In the genomic region with DNA sequence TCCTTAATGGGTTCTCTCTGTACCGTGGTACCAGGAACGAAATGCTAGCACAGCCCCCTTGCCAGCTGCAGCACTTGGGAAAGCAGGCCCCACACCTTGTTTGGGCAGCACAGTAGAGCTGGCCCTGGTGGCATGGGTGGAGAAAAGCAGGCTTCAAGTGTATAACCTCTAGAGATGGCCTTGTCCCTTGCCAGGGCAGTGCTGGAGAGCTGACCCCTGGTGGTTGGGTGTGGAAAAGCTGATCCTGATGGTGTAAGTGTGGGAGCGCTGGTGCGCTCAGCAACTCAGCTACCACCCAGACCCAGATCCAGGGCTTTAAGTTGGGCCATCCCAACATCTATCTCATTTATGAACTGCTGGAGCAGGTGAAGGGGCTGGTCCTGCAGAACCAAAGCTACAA, we compare ENCODE assay signal across 8 mouse cellular contexts.
DNase-seq lines count a peak whose midpoint lies in the region; ATAC-seq and TF ChIP-seq lines count a peak whose summit lies in the region.

No protein-coding gene starts in this region.

- H3K9me3 ChIP-seq in forebrain, postnatal 0 days (ENCODE audit: low read length): no peaks in the 10 kb centered on the region
- no peaks in the 10 kb centered on the region for H3K9me3 ChIP-seq in forebrain, embryonic 13.5 days (replicated peaks)
- H3K9me3 ChIP-seq in liver, embryonic 11.5 days (ENCODE audit: control insufficient read depth, low read length): no peaks in the 10 kb centered on the region
- H3K9me3 ChIP-seq in hindbrain, embryonic 16.5 days (ENCODE audit: control insufficient read depth, low read length): no peaks in the 10 kb centered on the region

- H3K4me3 ChIP-seq in forebrain, postnatal 0 days (ENCODE audit: low read depth, low read length): no peak overlapping the region
- H3K4me3 ChIP-seq in forebrain, embryonic 13.5 days: no peak overlapping the region
- H3K4me3 ChIP-seq in spleen, adult 2 months (ENCODE audit: extremely low read depth, insufficient read depth, insufficient read length): no peak overlapping the region
- no peak overlapping the region for H3K4me3 ChIP-seq in liver, embryonic 11.5 days (ENCODE audit: low read depth, low read length)
- no peak overlapping the region for H3K4me3 ChIP-seq in hindbrain, embryonic 16.5 days (ENCODE audit: low read length)

- TF ChIP-seq POLR2A in spleen, adult 2 months (IDR thresholded peaks at IDR 0.05; ENCODE audit: low read depth, low read length): no peak

- no peaks in the 10 kb centered on the region for H3K27me3 ChIP-seq in forebrain, postnatal 0 days (ENCODE audit: insufficient read depth, low read length)
- no peaks in the 10 kb centered on the region for H3K27me3 ChIP-seq in forebrain, embryonic 13.5 days
- H3K27me3 ChIP-seq in spleen, adult 2 months (ENCODE audit: control insufficient read depth, insufficient read depth, low read length): no peaks in the 10 kb centered on the region
- no peaks in the 10 kb centered on the region for H3K27me3 ChIP-seq in liver, embryonic 11.5 days (replicated peaks; ENCODE audit: control insufficient read depth, insufficient read depth, low read length)
- H3K27me3 ChIP-seq in hindbrain, embryonic 16.5 days (replicated peaks; ENCODE audit: control insufficient read depth, insufficient read depth, low read length): no peaks in the 10 kb centered on the region

- no peak overlapping the region for H3K27ac ChIP-seq in forebrain, postnatal 0 days (ENCODE audit: low read depth, low read length)
- no peak overlapping the region for H3K27ac ChIP-seq in forebrain, embryonic 13.5 days
- no peak overlapping the region for H3K27ac ChIP-seq in spleen, adult 2 months (ENCODE audit: insufficient read depth, low read length)
- no peak overlapping the region for H3K27ac ChIP-seq in liver, embryonic 11.5 days (ENCODE audit: low read depth, low read length)
- H3K27ac ChIP-seq in hindbrain, embryonic 16.5 days (ENCODE audit: low read depth, low read length): no peak overlapping the region

- peaks cover 11% of the 10 kb centered on the region for H3K4me1 ChIP-seq in forebrain, postnatal 0 days (ENCODE audit: insufficient read depth)
- peaks cover 17% of the 10 kb centered on the region for H3K4me1 ChIP-seq in forebrain, embryonic 13.5 days
- H3K4me1 ChIP-seq in spleen, adult 2 months (ENCODE audit: control insufficient read depth, insufficient read depth, insufficient read length): no peaks in the 10 kb centered on the region
- no peaks in the 10 kb centered on the region for H3K4me1 ChIP-seq in liver, embryonic 11.5 days (replicated peaks; ENCODE audit: control insufficient read depth, insufficient read depth, low read length)
- peaks cover 12% of the 10 kb centered on the region for H3K4me1 ChIP-seq in hindbrain, embryonic 16.5 days (ENCODE audit: control insufficient read depth, insufficient read depth, low read depth, low read length)

- ATAC-seq in forebrain, postnatal 0 days: no peak
- no peak for ATAC-seq in forebrain, embryonic 13.5 days
- ATAC-seq in liver, embryonic 11.5 days (replicated peaks; ENCODE audit: low FRiP score): peak; percentile 53; the same call in 1 of the 2 replicates
- no peak for ATAC-seq in hindbrain, embryonic 16.5 days

- peak; percentile 44 for TF ChIP-seq CTCF in forebrain, postnatal 0 days (IDR thresholded peaks at IDR 0.05; ENCODE audit: low read depth)
- peak; percentile 28; the same call in 1 of the 2 replicates for TF ChIP-seq CTCF in spleen, adult 2 months (IDR thresholded peaks at IDR 0.05; ENCODE audit: extremely low read depth, insufficient read depth, insufficient read length, insufficient replicate concordance)

- H3K4me2 ChIP-seq in forebrain, postnatal 0 days (ENCODE audit: low read depth): no peak overlapping the region
- H3K4me2 ChIP-seq in forebrain, embryonic 13.5 days: no peak overlapping the region
- H3K4me2 ChIP-seq in liver, embryonic 11.5 days: no peak overlapping the region
- H3K4me2 ChIP-seq in hindbrain, embryonic 16.5 days (ENCODE audit: low read length): no peak overlapping the region

- no peak overlapping the region for H3K9ac ChIP-seq in forebrain, postnatal 0 days
- no peak overlapping the region for H3K9ac ChIP-seq in forebrain, embryonic 13.5 days
- H3K9ac ChIP-seq in liver, embryonic 11.5 days (ENCODE audit: low read depth, low read length): no peak overlapping the region
- H3K9ac ChIP-seq in hindbrain, embryonic 16.5 days (ENCODE audit: low read depth, low read length): no peak overlapping the region

- no peak for DNase-seq in forebrain, postnatal 0 days
- DNase-seq in spleen, adult 2 months (ENCODE audit: low read depth in 1 of 2, low spot score in 2 of 2): no peak
- DNase-seq in spleen, postnatal 14 days (ENCODE audit: low spot score in 2 of 2): no peak
- no peak for DNase-seq in liver, embryonic 11.5 days (ENCODE audit: low spot score)
- peak; percentile 25 for DNase-seq in thymus, postnatal 4 days
- no peak for DNase-seq in Muller cell, postnatal 12 days (ENCODE audit: inconsistent ontology term)

- 95% methylated on average over 4 of the region's 4 CpGs for WGBS in forebrain, postnatal 0 days
- 90% methylated on average over 4 of the region's 4 CpGs for WGBS in forebrain, embryonic 13.5 days
- 92% methylated on average over 4 of the region's 4 CpGs for WGBS in spleen, adult 2 months
- WGBS in liver, embryonic 11.5 days: 82% methylated on average over 4 of the region's 4 CpGs
- 93% methylated on average over 4 of the region's 4 CpGs for WGBS in hindbrain, embryonic 16.5 days

- H3K36me3 ChIP-seq in forebrain, postnatal 0 days (ENCODE audit: insufficient read depth): no peaks in the 10 kb centered on the region
- no peaks in the 10 kb centered on the region for H3K36me3 ChIP-seq in forebrain, embryonic 13.5 days (ENCODE audit: poor library complexity, severe bottlenecking)
- no peaks in the 10 kb centered on the region for H3K36me3 ChIP-seq in spleen, adult 2 months (ENCODE audit: control insufficient read depth, insufficient read depth, low read length)
- H3K36me3 ChIP-seq in liver, embryonic 11.5 days (ENCODE audit: control insufficient read depth, insufficient read depth, low read length): no peaks in the 10 kb centered on the region
- H3K36me3 ChIP-seq in hindbrain, embryonic 16.5 days (ENCODE audit: control insufficient read depth, insufficient read depth, low read length): no peaks in the 10 kb centered on the region
